Mouse (Mus musculus) urinary bladder, postnatal 10 days (tissue): ENCODE results near the gene Fam20b.

Experiments
- DNase-seq: peaks from one replicate; pipeline ENCODE4 v3.0.0; 2022; ENCODE audit warnings: low spot score

Fam20b gene

DNA sequence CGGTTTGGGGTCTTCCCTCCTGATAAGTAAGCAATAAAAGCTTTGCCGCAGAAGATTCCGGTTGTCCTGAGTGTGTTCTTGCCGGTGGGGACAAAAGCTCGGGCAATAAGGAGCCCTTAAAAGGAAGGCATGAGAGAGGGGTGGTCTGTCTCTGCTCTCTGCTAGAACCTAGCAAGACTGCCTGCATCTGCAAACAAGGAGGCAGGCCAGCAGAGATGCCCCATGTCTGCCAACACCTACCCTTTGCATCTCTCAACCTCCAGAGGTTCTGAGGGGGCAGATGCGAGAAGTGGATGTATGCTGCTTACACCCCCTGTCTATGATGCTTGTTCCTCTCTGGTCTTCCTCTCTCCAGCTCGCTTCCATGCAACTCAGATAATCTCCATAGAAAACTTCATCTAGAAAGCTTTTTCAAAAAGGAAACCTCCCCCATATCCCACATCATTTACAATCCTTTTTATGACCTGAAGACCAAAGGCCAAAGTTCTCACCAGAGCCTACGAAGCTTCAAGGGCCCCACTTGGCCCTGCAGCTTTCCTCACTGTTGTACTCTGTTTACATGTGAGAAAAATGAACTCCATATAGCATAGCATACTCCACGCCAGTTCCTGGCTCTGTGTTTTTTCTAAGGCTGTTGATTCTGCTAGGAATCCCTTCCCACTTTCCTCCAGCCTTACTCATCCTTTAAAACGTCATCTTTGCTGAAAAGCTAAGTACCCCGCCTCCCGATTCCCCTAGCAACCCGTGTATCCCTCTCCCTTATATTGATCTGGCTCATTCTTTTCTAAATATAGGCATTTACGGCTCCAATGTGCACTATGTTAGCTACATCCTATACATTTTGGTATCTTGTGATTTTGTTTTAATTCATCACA, 8.6 kb upstream of the Fam20b start:
- no peak for DNase-seq

DNA sequence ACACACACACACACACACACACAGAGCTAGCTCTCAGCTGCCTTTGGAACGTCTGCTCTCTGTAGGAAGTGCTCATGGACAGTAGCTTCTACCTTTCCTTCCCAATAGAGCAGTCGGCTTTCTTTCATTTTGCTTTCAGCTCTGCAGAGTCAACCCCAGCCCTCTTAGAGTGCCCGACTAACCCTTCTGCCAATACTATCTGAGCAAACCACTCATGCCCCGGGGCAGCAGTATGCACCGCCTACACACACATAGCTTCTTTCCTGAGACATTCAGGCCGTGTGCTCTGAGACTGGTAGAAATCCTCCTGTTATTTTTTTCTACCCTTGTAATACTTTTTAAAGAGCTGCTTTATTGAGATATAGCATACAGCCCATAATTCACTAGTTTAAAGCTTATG, 3.2 kb upstream of the Fam20b start:
- no peak for DNase-seq

- no peak for DNase-seq
These were observed 1.2 kb upstream of the Fam20b start for GRCm38 (mm10) chr1:156720046-156720445.

GRCm38 (mm10) chr1:156718286-156718949, 468 bp downstream of the Fam20b start:
- DNase-seq: no peak

DNA sequence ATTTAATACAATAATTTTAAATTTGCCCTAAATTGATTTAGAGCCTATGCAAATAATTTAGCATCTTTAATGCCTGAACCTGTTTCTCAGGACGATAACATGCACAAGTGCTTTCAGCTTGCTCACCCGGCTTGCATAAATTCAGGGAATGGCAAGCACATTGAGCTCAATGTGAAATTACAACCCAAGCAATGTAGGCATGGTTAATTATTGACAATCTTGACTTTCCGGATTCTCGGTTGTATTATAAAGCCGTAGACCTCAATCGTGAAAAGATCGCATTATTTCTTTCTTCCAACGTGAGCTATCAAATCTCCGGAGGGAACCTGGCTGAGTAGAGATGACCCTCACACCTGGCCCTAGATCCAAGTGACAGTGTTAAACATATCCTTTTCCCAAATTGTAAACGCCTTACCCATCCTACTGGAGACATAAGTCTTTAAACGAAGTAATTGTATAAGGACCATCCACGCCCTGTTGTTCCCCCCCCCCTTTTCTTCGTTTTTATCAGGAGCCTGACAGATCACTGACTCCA, 1.1 kb downstream of the Fam20b start:
- no peak for DNase-seq

DNA sequence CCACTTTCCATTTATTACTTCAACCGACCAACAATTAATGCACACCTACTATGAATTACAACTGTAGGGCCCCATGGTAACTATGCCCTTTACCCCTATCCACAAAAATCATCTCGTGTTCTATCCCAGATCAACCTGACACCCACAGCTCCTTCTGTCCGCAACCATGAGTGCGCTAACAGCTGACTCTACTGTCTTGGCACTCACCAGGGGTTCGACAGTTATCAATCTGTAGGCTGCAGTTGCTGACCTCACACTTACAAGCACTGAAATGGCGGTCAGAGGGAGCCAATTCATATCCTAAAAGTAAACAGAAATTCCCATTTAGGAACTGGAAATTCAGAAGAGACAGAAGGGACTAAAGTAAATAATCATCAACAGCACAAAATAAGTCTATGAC, 2.2 kb downstream of the Fam20b start:
- DNase-seq: no peak

DNA sequence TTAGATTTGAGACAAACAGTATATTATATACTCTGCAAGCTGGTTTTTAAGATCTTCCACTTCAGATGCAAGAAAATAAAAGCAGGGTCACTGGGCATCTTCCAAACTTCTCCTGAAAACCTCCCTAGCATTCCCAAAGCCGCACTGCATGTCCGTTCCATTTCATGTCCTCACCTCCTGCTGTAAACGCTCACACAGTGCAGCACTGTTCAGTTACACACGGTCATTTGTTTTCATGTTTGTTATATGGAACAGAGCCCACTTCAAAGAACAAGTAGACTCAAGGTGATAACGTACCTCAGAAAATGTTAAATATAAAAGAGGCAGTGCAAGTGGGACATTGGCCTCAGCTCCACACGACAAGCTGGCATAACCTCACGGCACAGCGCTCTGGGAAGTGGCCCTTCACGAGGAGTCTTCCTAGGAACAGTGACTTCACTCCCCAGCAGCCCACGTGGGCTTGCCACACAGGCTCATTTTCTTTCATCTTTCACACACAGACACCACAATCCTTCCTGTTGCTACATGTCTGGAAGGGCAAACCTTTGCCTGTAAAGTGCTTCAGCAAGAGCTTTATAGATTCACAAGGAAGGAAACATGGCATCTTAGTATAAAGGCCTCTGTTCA, 8.3 kb downstream of the Fam20b start:
- DNase-seq: no peak

DNA sequence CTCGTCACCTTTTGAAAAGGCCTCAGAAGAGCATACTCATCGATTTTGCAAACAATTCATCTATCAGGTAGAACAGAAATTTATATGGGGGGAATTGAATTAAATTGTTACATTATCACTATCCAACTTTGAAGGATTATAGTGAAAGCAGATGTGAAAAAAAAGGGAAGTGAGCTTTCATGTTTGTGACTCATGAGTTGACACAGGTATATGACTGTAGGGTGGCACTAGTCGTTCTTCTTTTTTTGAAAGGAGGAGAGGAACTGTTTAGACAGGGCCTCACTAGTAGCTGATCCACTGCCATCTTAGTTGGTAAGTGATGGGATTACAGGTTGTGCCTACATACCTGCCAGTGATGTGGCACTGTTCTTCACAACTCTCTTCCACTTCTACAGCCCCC, 10.2 kb downstream of the Fam20b start:
- no peak for DNase-seq

- no peak for DNase-seq
These were observed 13.1 kb downstream of the Fam20b start for GRCm38 (mm10) chr1:156705696-156706285.

GRCm38 (mm10) chr1:156703444-156703843, 15.4 kb downstream of the Fam20b start:
- no peak for DNase-seq

DNA sequence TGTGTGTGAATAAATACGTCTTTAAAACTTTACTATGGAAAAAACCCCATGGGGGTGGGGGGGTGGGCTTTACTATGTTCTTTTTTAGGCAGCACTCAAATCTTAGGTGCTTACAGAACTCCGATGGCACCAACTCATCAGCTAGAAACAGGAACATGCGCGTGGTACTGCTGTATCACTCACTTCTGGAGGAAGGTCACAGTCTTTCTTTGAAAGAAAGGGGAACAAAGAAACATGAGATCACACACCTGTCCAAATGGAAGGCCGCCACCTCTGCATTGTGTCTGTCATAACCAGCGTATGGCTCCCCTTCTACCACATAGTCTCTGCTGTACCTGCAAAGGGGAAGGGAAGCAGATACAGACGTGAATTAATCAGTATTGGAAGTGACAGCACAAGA, 16.7 kb downstream of the Fam20b start:
- DNase-seq: no peak

DNA sequence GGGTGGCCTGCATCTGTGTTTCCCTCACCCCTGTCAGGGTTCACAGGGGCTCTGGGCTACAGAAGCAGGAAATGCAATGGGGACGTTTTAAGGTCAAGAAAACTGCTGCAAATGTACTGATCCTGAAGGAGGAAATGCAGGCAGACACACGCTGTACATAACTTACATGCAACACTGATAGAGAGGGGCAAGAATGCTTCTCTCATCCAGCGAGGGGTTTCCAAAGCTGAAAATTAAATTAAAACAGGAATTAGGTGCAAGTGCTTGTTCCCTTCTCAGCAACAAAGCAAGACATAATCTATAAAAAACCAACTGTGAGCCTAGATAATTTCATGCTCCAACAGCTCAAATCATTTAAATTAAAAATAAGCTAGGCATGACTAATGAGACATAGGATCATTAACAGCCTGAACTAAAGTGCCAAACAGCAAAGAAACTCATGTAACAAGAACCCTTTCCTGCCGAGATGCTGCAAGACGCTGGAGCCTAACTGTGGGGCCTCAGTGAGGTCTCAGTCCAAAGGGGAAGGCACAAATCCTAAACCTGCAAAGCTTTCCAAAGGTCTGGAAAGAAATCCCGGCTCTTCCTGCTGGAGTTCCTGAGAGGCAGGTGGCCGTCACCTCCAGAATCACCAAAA, 32.7 kb downstream of the Fam20b start:
- no peak for DNase-seq

DNA sequence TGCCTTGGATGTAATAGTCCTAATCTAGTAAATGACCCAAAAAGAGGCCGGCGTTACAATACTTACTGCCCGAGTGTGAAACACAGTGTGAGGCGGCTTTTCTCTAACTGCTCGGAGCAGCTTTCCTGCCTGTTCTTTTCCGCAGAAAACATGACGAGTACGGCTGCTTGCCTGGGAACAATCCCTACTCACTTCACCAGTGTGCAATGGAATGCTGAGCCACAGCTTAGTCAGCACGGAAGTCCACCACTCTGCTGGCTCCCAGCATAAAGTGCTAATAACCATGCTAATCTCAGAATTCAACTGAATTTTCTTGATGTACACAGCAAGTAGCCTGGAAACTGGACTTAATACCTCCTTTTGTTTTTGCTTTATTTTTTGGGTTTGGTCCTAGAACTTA, 39.3 kb downstream of the Fam20b start:
- DNase-seq: no peak

DNA sequence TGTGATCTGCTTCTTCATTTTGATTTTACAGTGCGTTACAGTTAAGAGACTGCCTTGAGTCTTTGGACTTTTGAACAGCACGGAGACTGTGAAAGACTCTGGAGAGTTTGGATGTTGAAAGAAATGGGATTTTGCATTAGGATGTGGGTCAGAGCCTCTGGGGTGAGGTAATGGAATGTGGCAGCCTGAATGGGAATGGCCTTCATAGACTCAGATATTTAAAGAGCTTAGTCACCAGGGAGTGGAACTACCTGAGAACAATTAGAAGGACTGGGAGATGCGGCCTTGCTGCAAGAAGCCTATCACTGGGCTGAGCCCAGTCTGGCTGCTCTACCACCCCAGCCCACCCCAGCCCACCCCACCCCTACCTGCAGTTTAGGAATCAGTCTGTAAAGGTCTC, 41.7 kb downstream of the Fam20b start:
- no peak for DNase-seq

DNA sequence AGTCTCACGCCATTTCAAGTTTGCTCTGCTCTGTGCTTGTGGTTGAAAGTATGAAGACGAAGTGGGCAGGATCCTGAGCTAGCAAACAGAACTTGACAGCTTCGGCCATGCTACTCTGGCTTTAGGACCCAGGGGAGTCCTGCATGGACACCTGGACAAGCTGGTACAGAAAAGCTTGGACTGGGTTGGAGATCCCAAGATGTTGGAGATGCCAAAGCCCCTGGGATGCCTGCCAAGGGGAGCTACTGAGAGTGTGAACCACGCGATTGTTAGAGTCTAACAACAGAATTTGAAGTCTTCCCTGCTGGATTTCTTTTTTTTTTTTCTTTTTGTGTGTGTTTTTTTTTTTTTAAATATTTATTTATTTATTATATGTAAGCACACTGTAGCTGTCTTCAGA, 42.3 kb downstream of the Fam20b start:
- DNase-seq: no peak

- DNase-seq: no peak
These were observed 42.7 kb downstream of the Fam20b start for GRCm38 (mm10) chr1:156676171-156676570.

- DNase-seq: no peak
These were observed 44.5 kb downstream of the Fam20b start, which contains the start of gene Tor3a for GRCm38 (mm10) chr1:156674195-156675000. Gene Tor3a, minus strand, starts transcription at chr1:156674356.

DNA sequence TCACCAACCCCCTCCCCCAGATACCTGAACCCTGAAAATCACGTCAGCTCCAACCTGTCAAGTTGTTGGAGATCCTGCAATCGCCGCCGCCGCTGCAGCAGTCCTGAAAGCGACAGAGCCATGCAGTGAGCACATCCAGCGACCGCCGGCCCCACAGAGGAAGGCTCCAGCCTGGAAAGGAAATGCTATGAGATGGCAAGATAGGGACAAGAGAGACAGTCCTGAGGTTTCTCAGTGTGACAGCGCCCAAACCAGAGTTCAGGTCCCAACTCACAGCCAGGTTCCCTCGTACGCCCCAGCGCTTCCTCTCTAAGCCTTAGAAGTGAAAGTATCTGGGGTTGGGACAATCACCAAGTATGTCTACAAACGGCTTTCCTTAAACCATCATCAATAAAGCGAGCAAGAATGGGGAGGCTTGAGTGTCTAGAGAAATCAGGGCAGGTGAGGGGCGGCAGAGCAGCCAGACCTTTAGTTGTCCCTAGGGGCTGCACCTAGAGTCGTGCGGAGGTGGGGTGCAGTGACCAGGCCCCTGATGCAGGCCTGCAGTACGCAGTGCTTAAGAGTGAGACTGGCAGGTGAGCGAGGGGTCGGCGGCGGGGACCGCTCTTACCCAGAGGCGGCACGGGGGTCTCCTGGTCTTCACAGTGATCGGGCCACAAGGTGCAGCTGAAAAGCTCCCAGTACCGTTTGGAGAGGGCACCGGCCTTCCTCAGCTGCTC, 45.3 kb downstream of the Fam20b start:
- DNase-seq: no peak

DNA sequence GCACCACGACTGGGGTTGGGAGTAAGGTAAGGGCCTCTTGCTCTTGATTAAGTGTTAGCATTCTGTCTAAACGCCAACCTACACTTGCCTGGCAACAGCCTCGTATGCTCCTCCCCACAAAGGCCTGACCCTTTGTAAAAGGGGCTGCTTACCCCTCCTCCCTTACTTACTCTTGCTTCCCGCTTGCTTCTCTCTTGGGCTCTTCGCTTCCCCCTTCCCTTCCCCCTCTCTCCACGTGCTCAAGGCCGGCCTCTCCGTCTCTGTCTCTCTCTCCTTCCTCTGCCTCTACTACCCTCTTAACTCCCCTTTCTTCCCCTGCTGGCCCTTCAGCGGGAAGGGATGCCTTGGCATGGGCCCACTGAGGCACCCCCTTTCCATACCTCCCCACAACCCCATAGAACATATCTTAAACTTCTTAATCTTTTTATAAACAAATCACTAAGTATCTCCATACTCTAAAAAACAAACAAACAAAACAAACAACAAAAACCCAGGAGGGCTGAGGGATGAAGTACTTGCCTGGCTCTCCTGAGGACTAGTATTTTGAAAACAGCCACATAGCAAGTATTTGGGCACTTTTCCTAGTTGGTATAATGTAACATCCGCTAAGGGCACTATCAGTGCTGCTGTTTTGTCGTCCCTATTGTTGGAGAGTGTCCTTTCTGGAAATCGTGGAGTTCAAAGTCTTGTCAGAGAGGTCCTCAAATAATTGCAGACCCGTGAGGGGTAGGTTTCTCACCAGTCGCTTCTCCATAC, 46.0 kb downstream of the Fam20b start:
- DNase-seq: no peak

DNA sequence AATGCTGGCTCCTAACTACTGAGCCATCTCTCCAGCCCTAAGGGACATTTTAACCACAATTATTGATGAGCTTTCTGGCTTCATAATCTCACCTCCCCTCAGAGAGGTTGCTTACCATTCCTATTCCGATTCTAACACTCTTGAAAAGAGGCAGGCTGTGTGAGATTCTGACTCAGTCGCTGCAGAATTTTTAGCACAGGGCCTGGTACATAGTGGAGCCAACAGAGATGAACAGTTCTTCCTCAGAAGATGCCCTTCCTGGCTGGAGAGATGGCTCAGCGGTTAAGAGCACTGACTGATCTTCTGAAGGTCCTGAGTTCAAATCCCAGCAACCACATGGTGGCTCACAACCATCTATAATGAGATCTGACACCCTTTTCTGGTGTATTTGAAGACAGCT, 47.0 kb downstream of the Fam20b start:
- no peak for DNase-seq
